Mouse (Mus musculus) forebrain, embryonic 13.5 days (tissue): ENCODE measurements around the gene Ptprn2. TPM values are rescaled to one million over a fixed set of nuclear protein-coding genes. Genes with fewer than 3 reads are reported as not detected.
A peak's percentile ranks its signal among the peaks of the same experiment; 100 is the strongest.

Experiments used
- ATAC-seq: fragments of 200-750 bp; cut with Nextera tagmentation; 2 replicates; pipeline ENCODE4 v1.8.0; 2017
- H3K27ac ChIP-seq: fragments of 300-500 bp; sonication (generic); 2 replicates; pipeline ENCODE4 v1.5.1; 2015; ENCODE audit warnings: inconsistent platforms, mild to moderate bottlenecking, moderate library complexity
- H3K27me3 ChIP-seq: fragments of 300-500 bp; sonication (generic); 2 replicates; pipeline ENCODE4 v1.6.1; 2015; ENCODE audit warnings: mild to moderate bottlenecking, inconsistent platforms
- H3K36me3 ChIP-seq: fragments of 300-500 bp; sonication (generic); 2 replicates; pipeline ENCODE4 v1.6.1; 2015; ENCODE audit warnings: mild to moderate bottlenecking, inconsistent platforms; ENCODE audit not compliant: poor library complexity, severe bottlenecking
- H3K4me1 ChIP-seq: fragments of 300-500 bp; sonication (generic); 2 replicates; pipeline ENCODE4 v1.6.1; 2015; ENCODE audit warnings: inconsistent platforms
- H3K4me2 ChIP-seq: fragments of 300-500 bp; sonication (generic); 2 replicates; pipeline ENCODE4 v1.6.1; 2015; ENCODE audit warnings: inconsistent platforms, mild to moderate bottlenecking, moderate library complexity
- H3K4me3 ChIP-seq: fragments of 300-500 bp; sonication (generic); 2 replicates; pipeline ENCODE4 v1.5.1; 2015; ENCODE audit warnings: mild to moderate bottlenecking, inconsistent platforms
- H3K9ac ChIP-seq: fragments of 300-500 bp; sonication (generic); 2 replicates; pipeline ENCODE4 v1.6.1; 2015; ENCODE audit warnings: mild to moderate bottlenecking, inconsistent platforms
- H3K9me3 ChIP-seq: fragments of 300-500 bp; sonication (generic); replicated peaks from 2 replicates; pipeline ENCODE4 v1.6.1; 2016; ENCODE audit warnings: inconsistent platforms
- WGBS: fragments of 180-500 bp; shearing (Covaris S2); methylation state at CpG from one replicate; pipeline ENCODE4 v1.1.7; 2015; 5-methylcytosine and 5-hydroxymethylcytosine counted together
- polyA plus RNA-seq: library from polyadenylated mRNA; unstranded; fragments of >200 nt; fragmentation: Nextera tagmentation; extraction: Ambion mirVana; gene quantifications from 2 replicates; pipeline ENCODE4 v1.2.1, GENCODE M21; 2015

Gene Ptprn2
- polyA plus RNA-seq, 1 experiment from 2014 or later = 6.6 TPM

GRCm38 (mm10) chr12:117236981-117237380, 751.5 kb downstream of the Ptprn2 start:
- ATAC-seq = no peak
- H3K27ac ChIP-seq = no peak overlapping the region
- no peak overlapping the region for H3K4me2 ChIP-seq
- H3K9ac ChIP-seq = no peak overlapping the region
- H3K4me1 ChIP-seq = peaks cover 9% of the 10 kb centered on the region
- H3K36me3 ChIP-seq = peaks cover 66% of the 10 kb centered on the region
- no peaks in the 10 kb centered on the region for H3K27me3 ChIP-seq
- H3K9me3 ChIP-seq = no peaks in the 10 kb centered on the region
- H3K4me3 ChIP-seq = no peak overlapping the region
- WGBS = 89% methylated on average over 3 of the region's 3 CpGs

GRCm38 (mm10) chr12:117239927-117240715, 754.6 kb downstream of the Ptprn2 start:
- H3K4me2 ChIP-seq = no peak overlapping the region
- ATAC-seq = no peak
- H3K27ac ChIP-seq = no peak overlapping the region
- peaks cover 11% of the 10 kb centered on the region for H3K4me1 ChIP-seq
- no peaks in the 10 kb centered on the region for H3K9me3 ChIP-seq
- H3K27me3 ChIP-seq = no peaks in the 10 kb centered on the region
- H3K9ac ChIP-seq = no peak overlapping the region
- 67% methylated on average over 9 of the region's 9 CpGs for WGBS
- H3K4me3 ChIP-seq = no peak overlapping the region
- H3K36me3 ChIP-seq = peaks cover 56% of the 10 kb centered on the region

GRCm38 (mm10) chr12:117242181-117242580, 756.7 kb downstream of the Ptprn2 start:
- Histone ChIP-seq H3K36me3 (peaks cover 44% of the 10 kb centered on the region), H3K4me1 (peaks cover 9% of the 10 kb centered on the region), H3K27ac (no peak overlapping the region), H3K4me2 (no peak overlapping the region), H3K9ac (no peak overlapping the region), H3K27me3 (no peaks in the 10 kb centered on the region), H3K4me3 (no peak overlapping the region), H3K9me3 (no peaks in the 10 kb centered on the region)
- WGBS = 80% methylated on average over 7 of the region's 7 CpGs
- ATAC-seq = no peak

GRCm38 (mm10) chr12:117245885-117246478, 760.5 kb downstream of the Ptprn2 start:
- Histone ChIP-seq H3K36me3 (peaks cover 44% of the 10 kb centered on the region), H3K9me3 (no peaks in the 10 kb centered on the region), H3K4me2 (no peak overlapping the region), H3K27ac (no peak overlapping the region), H3K4me1 (peaks cover 17% of the 10 kb centered on the region), H3K4me3 (no peak overlapping the region), H3K27me3 (no peaks in the 10 kb centered on the region), H3K9ac (no peak overlapping the region)
- ATAC-seq = no peak
- WGBS = 88% methylated on average over 17 of the region's 17 CpGs

GRCm38 (mm10) chr12:117250465-117250864, 764.9 kb downstream of the Ptprn2 start:
- peak; percentile 54 for ATAC-seq
- Histone ChIP-seq H3K4me3 (no peak overlapping the region), H3K9ac (no peak overlapping the region; the same call in 1 of the 2 replicates), H3K27ac (peak overlapping the region; percentile 49), H3K36me3 (peaks cover 46% of the 10 kb centered on the region), H3K9me3 (no peaks in the 10 kb centered on the region), H3K4me2 (no peak overlapping the region), H3K27me3 (no peaks in the 10 kb centered on the region; the same call in 1 of the 2 replicates), H3K4me1 (peaks cover 44% of the 10 kb centered on the region)
- 9% methylated on average over 6 of the region's 6 CpGs for WGBS

GRCm38 (mm10) chr12:117251663-117252425, 766.3 kb downstream of the Ptprn2 start:
- peak; percentile 4; the same call in 1 of the 2 replicates for ATAC-seq
- whole genome bisulfite sequencing = 21% methylated on average over 11 of the region's 11 CpGs
- H3K36me3 ChIP-seq = peaks cover 42% of the 10 kb centered on the region
- H3K4me1 ChIP-seq = peaks cover 57% of the 10 kb centered on the region
- H3K9ac ChIP-seq = no peak overlapping the region
- peak overlapping the region; percentile 49 for H3K27ac ChIP-seq
- no peak overlapping the region for H3K4me2 ChIP-seq
- H3K9me3 ChIP-seq = no peaks in the 10 kb centered on the region
- no peaks in the 10 kb centered on the region; the same call in 1 of the 2 replicates for H3K27me3 ChIP-seq
- no peak overlapping the region for H3K4me3 ChIP-seq

GRCm38 (mm10) chr12:117252426-117252779, 766.9 kb downstream of the Ptprn2 start:
- Histone ChIP-seq H3K4me3 (no peak overlapping the region), H3K27me3 (no peaks in the 10 kb centered on the region; the same call in 1 of the 2 replicates), H3K27ac (0 out of 2 replicates have a peak overlapping the region, but pooled peaks have one; percentile 49), H3K4me2 (no peak overlapping the region), H3K9ac (no peak overlapping the region), H3K36me3 (peaks cover 38% of the 10 kb centered on the region), H3K9me3 (no peaks in the 10 kb centered on the region), H3K4me1 (peaks cover 62% of the 10 kb centered on the region)
- no peak for ATAC-seq
- 7% methylated on average over 3 of the region's 3 CpGs for WGBS

GRCm38 (mm10) chr12:117254356-117254755, 768.8 kb downstream of the Ptprn2 start:
- peak overlapping the region; percentile 55 for H3K27ac ChIP-seq
- peaks cover 21% of the 10 kb centered on the region for H3K36me3 ChIP-seq
- H3K27me3 ChIP-seq = no peaks in the 10 kb centered on the region; the same call in 1 of the 2 replicates
- ATAC-seq = no peak
- no peak overlapping the region for H3K4me2 ChIP-seq
- no peak overlapping the region for H3K9ac ChIP-seq
- WGBS = 75% methylated on average over 9 of the region's 9 CpGs
- H3K4me3 ChIP-seq = no peak overlapping the region
- peaks cover 77% of the 10 kb centered on the region for H3K4me1 ChIP-seq
- H3K9me3 ChIP-seq = no peaks in the 10 kb centered on the region

- H3K27me3 ChIP-seq = no peaks in the 10 kb centered on the region; the same call in 1 of the 2 replicates
- ATAC-seq = no peak
- H3K27ac ChIP-seq = peak overlapping the region; percentile 78
- 34% methylated on average over 6 of the region's 6 CpGs for WGBS
- no peak overlapping the region for H3K4me2 ChIP-seq
- no peak overlapping the region for H3K4me3 ChIP-seq
- no peaks in the 10 kb centered on the region for H3K9me3 ChIP-seq
- peaks cover 19% of the 10 kb centered on the region for H3K36me3 ChIP-seq
- no peak overlapping the region for H3K9ac ChIP-seq
- peaks cover 70% of the 10 kb centered on the region for H3K4me1 ChIP-seq
Measured at GRCm38 (mm10) chr12:117255325-117255724, 769.8 kb downstream of the Ptprn2 start.

GRCm38 (mm10) chr12:117255776-117256342, 770.3 kb downstream of the Ptprn2 start:
- Histone ChIP-seq H3K4me1 (peaks cover 64% of the 10 kb centered on the region), H3K36me3 (peaks cover 16% of the 10 kb centered on the region), H3K27ac (peak overlapping the region; percentile 78), H3K27me3 (no peaks in the 10 kb centered on the region; the same call in 1 of the 2 replicates), H3K4me2 (no peak overlapping the region), H3K9me3 (no peaks in the 10 kb centered on the region), H3K9ac (no peak overlapping the region), H3K4me3 (no peak overlapping the region)
- ATAC-seq = no peak
- 47% methylated on average over 2 of the region's 2 CpGs for WGBS

- ATAC-seq = no peak; the same call in 1 of the 2 replicates
- Histone ChIP-seq H3K27ac (peak overlapping the region; percentile 95), H3K4me3 (no peak overlapping the region), H3K9me3 (no peaks in the 10 kb centered on the region), H3K4me2 (no peak overlapping the region), H3K27me3 (no peaks in the 10 kb centered on the region; the same call in 1 of the 2 replicates), H3K9ac (peak overlapping the region; percentile 52; the same call in 1 of the 2 replicates), H3K36me3 (peaks cover 23% of the 10 kb centered on the region), H3K4me1 (peaks cover 55% of the 10 kb centered on the region)
- 23% methylated on average over 5 of the region's 5 CpGs for WGBS
Measured at GRCm38 (mm10) chr12:117256849-117257204, 771.3 kb downstream of the Ptprn2 start.
